Mouse (Mus musculus) cerebellum, postnatal 25 days (tissue): ENCODE data around the gene Ptpn9.

Source experiments
- DNase-seq, 2 experiments: peaks; one replicate each; pipeline ENCODE4 v3.0.0; 2021; ENCODE audit warnings: mixed read lengths in 2 of 2

Gene Ptpn9

GRCm38 (mm10) chr9:57017631-57018030, 22.9 kb downstream of the Ptpn9 start:
- no peak for DNase-seq

- DNase-seq, result no peak
Observed at GRCm38 (mm10) chr9:57031756-57032155, 37.0 kb downstream of the Ptpn9 start.

DNA sequence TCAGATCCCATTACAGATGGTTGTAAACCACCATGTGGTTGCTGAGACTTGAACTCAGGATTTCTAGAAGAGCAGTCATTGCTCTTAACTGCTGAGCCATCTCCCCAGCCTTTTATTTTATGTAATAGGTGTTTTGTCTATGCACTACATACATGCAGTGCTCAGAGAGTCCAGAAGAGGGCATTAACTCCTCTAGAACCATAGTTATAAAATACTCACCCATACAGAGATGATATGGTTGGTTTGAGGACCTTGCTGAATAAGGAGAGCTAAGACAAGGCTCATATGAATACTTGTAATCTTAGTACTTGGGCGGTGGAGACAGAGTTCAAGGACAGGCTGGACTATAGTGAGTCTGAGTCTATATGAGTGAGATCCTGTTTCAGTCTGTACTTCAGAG, 61.5 kb downstream of the Ptpn9 start:
- peak; percentile 35 to 76 for DNase-seq

GRCm38 (mm10) chr9:57064164-57064563, 69.4 kb downstream of the Ptpn9 start:
- DNase-seq, result no peak

DNA sequence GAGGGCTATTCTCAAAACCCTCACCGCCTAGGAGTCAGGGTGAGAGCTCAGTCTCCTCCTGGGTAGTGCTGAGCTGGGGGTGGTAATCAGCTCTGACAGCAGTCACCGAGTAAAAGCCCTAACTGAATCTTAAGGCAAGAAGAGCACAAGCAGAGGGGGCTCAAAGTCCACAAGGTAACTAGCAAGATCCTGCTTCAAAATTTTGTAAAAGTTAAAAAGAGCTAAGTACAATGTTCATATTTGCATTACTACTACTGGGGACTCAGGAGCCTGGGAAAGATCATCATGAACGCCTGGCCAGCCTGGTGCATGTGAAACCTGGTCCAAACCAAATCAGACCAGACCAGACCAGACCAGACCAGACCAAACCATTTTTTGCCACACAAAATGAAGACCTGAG, 73.5 kb downstream of the Ptpn9 start:
- DNase-seq, result no peak

DNA sequence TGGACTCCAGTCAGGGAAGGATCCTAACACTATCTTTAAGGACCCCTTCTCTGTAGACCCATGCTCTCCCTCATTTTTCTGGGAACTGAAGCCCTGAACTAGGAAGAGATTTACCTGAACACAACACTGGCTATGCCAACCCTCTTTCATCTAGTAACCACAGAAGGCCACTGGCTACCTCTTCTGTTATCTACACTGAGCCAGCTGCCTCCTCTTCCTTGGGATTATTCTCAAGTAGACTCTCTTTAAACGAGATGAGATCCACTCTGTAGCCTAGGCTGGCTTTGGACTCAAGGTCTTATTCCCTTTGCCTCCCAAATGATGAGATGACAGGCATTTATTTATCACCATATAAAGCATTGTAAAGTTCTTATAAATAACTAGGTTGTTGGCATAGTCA, 75.5 kb downstream of the Ptpn9 start:
- DNase-seq, result no peak

DNA sequence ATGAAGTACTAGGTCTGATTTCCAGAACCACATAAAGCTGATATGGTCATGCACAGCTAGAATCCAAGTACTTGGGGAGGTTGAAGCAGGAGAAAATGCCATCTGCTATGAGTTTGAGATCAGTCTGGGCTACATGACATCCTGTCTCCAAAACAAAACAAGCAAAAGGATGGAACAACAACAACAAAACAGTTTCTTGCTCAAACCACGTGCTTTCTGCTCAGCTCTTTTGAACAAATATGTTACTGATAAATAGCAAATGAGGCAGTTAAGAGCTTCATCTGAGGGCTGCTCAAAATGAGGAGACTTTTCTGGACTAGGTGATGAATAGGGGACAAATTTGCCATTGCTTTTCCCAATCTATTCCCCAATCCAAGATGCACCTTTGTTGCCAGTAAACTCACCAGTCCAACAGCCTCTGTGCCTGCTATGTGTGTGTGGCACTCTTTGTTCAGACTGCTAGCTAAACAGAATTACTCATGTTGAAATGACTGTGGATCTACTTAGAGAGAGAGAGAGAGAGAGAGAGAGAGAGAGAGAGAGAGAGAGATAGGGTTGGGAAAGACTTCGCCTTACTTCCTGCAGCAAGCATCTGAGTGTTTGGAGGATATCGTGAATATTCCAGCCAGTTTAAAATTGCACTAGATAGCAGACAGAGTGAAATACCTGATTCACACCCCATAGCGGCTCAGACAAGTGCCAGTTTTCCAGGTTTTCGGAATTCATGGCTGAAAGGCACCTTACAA, 76.2 kb downstream of the Ptpn9 start:
- DNase-seq, result no peak

GRCm38 (mm10) chr9:57071801-57072351, 77.2 kb downstream of the Ptpn9 start, which contains the start of gene Sin3a:
Gene Sin3a (plus strand): TSS chr9:57072040.
- peak; percentile 68 to 73 for DNase-seq

DNA sequence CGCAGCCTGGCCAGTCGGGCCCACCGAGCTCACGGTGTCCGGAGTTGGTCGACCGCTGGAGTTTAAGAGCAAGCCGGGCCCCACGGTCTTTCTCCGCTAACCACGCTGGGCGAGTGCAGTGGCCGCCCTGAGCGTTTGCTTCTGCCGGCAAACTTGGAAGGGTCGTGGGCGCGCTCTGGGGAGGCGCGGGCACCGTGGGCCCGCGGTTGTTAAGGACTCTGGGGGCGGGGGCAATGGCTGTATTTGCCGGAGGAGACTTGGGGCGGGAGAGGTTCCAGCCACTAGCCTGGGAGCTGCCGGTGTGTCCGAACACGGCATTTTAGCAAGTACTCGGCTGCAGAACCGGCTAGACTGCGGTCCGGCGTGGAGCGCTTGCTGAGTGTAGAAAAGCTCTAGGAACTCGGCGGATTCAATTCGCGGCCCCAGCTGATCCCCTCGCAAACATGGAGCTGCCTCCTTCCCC, 77.8 kb downstream of the Ptpn9 start:
- DNase-seq, result no peak

DNA sequence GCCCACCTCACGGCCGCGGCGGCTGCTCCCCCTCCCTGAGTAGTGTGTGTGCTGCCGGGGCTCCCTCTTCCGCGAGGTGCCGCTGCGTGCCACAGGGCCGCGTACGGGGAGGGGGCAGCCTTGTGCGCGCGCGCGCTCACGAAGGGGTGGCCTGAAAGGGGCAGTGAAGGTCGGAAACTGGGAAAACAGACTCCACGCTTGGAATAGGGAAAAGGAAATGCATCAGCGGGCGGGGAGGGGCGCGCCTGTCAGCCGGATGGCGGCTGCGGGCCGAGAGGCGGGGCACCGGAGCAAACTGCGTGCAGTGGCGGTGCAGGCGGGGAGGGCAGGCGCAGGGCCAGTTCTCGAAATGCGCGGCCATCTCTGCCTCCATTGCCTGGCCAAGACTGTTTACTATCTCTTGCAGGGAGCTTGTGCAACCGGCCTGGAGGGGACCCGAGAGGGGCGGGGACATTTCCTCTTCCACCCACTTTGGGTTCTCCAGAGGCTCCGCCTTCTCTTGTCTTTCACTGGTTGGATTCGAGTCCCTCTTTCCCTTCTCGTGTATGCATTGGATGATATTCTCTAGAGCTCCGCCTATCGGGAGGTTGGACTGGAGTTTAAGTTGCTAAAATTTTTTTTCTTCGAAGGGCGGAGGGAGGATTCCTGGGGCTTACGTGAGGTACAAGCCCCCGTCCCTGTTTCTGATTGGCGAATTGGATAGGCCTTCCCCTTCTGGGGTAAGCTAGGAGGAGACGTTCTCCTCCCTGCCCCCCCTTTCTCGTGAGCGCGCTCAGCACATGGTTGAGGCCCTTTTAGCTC, 78.5 kb downstream of the Ptpn9 start:
- peak; percentile 94 for DNase-seq

DNA sequence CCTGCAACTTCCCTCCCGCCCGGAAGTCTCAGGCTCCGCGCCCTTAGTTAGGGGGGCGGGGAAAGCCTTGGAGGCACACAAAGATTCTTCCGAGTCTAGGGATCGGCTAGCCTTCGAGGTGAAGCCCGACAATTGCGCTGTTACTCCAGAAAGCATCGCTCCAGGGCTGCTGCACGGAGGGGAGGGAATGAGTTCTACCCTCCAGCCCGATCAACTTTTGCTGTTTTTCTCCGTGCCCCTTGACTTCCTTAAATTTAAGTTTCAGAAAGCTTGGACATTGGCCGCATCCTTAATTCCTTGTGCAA, 79.0 kb downstream of the Ptpn9 start:
- no peak for DNase-seq

- DNase-seq, result peak; percentile 17 to 48
Observed at GRCm38 (mm10) chr9:57074171-57074821, 79.6 kb downstream of the Ptpn9 start.

- DNase-seq, result peak; percentile 72 to 80
Observed at GRCm38 (mm10) chr9:57074822-57075603, 80.3 kb downstream of the Ptpn9 start.

DNA sequence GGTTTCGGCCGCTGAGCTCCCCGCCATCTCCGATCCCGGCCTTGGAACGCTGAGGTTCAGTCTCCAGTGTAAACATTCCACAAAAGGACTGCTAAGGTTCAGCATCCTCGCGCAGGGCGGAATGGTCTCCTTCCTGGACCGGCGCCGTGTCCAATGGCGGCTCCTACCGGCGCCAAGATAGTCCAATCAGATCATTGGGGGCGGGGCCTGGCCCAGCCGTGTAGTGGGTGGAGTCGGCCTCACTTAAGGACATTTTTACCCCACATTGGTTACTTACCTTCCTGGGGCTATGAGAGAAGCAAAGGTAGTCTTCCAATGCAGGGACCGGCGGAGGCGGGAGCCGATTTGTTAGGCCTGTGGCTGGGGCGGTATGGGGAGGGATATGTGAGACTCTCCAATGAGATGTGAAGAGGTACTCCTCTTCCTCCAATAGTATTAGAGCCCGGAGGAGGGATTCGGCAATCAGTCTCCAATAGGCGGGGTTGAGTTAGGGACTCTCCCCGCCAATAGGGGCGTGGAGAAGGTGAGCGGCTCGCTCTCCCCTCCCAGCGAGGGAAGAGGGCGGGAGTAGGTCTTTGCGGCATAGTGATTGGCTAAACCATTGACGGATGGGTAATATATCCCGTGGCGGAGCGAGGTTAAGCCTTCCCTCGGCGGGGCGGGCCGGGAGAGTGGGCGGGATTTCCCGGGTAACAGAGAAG, 81.1 kb downstream of the Ptpn9 start:
- DNase-seq, result peak; percentile 97 to 99

DNA sequence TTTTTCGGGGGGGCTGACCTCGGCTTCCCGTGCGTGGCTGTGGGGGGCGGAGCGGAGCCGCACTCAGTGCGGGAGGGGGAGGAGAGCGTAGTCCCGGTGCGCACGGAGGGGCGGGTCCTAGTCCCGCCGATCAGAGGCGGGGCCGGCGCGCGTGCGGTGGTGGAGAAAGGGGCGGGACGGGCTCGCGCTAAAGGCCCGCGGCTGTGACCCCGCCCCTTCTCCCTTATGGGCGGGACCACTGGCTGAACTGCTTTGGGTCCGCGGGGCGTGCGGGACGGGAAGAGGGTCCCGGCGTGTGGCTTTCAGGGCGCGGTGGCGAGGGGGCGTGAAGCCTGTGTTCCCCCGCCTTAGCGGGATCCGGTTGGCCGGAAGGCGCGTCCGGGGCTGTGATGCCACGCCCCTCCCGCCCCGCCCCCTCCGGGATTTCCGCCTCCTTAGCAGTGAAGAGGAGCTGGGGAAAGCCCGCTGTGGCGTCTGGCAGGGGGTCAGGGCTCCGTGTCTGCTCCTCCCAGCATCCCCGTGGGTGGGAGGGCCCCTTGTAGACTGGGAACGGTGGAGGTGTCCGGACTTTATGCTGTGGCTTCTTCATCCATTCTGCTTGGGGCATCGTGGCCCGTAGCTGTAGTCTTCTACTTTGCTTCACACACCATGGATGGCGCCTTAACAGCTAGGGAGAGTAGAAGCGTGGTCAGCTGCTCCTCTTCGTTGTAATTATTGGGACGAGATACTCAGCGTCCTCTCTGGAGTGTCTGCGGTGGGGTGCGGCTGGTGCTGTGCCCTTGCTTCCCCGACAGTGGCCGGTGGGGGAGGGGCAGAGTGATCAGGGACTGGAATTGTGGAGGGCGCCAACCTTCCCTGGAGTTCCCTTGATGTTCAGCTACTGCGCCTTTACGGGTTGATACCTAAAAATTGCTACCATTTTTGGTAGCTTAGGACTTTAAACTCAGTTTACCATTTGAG, 82.3 kb downstream of the Ptpn9 start:
- DNase-seq, result peak; percentile 86 to 92

GRCm38 (mm10) chr9:57082236-57082635, 87.5 kb downstream of the Ptpn9 start:
- no peak for DNase-seq
